Mouse (Mus musculus): ENCODE results near the gene Olfr1024. TPM values are rescaled to one million over a fixed set of nuclear protein-coding genes. Genes with fewer than 3 reads are reported as not detected.

The Olfr1024 gene
- not detected in 2 replicates for polyA plus RNA-seq (2011; ENCODE audit: insufficient read depth, insufficient read length, low read depth, missing spikeins)

GRCm38 (mm10) chr2:85904952-85905351, at the start of gene Olfr1024:
Gene Olfr1024, minus strand, starts transcription at chr2:85905052.
- H3K4me1 ChIP-seq (ENCODE audit: control insufficient read depth, insufficient read depth, low read length) = no peaks in the 10 kb centered on the region
- no peaks in the 10 kb centered on the region for H3K9me3 ChIP-seq (replicated peaks; ENCODE audit: control insufficient read depth, insufficient read depth, low read length, poor library complexity, severe bottlenecking)
- H3K9ac ChIP-seq (ENCODE audit: low read depth, poor library complexity, severe bottlenecking) = no peak within 1 kb of the TSS
- H3K27me3 ChIP-seq (ENCODE audit: control insufficient read depth, insufficient read depth, low read length, poor library complexity, severe bottlenecking) = no peaks in the 10 kb centered on the region
- H3K4me3 ChIP-seq (ENCODE audit: low read depth, low read length) = no peak within 1 kb of the TSS
- TF ChIP-seq EP300 (IDR thresholded peaks at IDR 0.05; ENCODE audit: insufficient read depth, low read depth, low read length) (no peak), CTCF (IDR thresholded peaks at IDR 0.05; ENCODE audit: low read depth, low read length) (no peak), POLR2A (IDR thresholded peaks at IDR 0.05; ENCODE audit: insufficient read depth, low read length) (no peak)
- H3K27ac ChIP-seq (ENCODE audit: insufficient read depth, low read length) = no peak within 1 kb of the TSS
- no peaks in the 10 kb centered on the region for H3K36me3 ChIP-seq (ENCODE audit: control insufficient read depth, insufficient read depth, low read length, poor library complexity, severe bottlenecking)

GRCm38 (mm10) chr2:85950137-85950536, 45.3 kb upstream of the Olfr1024 start, which contains the start of gene Olfr1028:
Gene Olfr1028, plus strand, starts transcription at chr2:85950437.
- Histone ChIP-seq H3K4me1 (ENCODE audit: control insufficient read depth, insufficient read depth, low read length) (no peaks in the 10 kb centered on the region), H3K9ac (ENCODE audit: low read depth, poor library complexity, severe bottlenecking) (no peak within 1 kb of the TSS), H3K4me3 (ENCODE audit: low read depth, low read length) (no peak within 1 kb of the TSS), H3K36me3 (ENCODE audit: control insufficient read depth, insufficient read depth, low read length, poor library complexity, severe bottlenecking) (no peaks in the 10 kb centered on the region), H3K27ac (ENCODE audit: insufficient read depth, low read length) (no peak within 1 kb of the TSS), H3K27me3 (ENCODE audit: control insufficient read depth, insufficient read depth, low read length, poor library complexity, severe bottlenecking) (no peaks in the 10 kb centered on the region), H3K9me3 (replicated peaks; ENCODE audit: control insufficient read depth, insufficient read depth, low read length, poor library complexity, severe bottlenecking) (no peaks in the 10 kb centered on the region)
- no peak for TF ChIP-seq EP300 (IDR thresholded peaks at IDR 0.05; ENCODE audit: insufficient read depth, low read depth, low read length)
- no peak for TF ChIP-seq POLR2A (IDR thresholded peaks at IDR 0.05; ENCODE audit: insufficient read depth, low read length)
- no peak for TF ChIP-seq CTCF (IDR thresholded peaks at IDR 0.05; ENCODE audit: low read depth, low read length)

- Histone ChIP-seq H3K4me3 (ENCODE audit: low read depth, low read length) (no peak within 1 kb of the TSS), H3K9ac (ENCODE audit: low read depth, poor library complexity, severe bottlenecking) (no peak within 1 kb of the TSS), H3K9me3 (replicated peaks; ENCODE audit: control insufficient read depth, insufficient read depth, low read length, poor library complexity, severe bottlenecking) (no peaks in the 10 kb centered on the region), H3K4me1 (ENCODE audit: control insufficient read depth, insufficient read depth, low read length) (no peaks in the 10 kb centered on the region), H3K27me3 (ENCODE audit: control insufficient read depth, insufficient read depth, low read length, poor library complexity, severe bottlenecking) (no peaks in the 10 kb centered on the region), H3K36me3 (ENCODE audit: control insufficient read depth, insufficient read depth, low read length, poor library complexity, severe bottlenecking) (no peaks in the 10 kb centered on the region), H3K27ac (ENCODE audit: insufficient read depth, low read length) (no peak within 1 kb of the TSS)
- TF ChIP-seq CTCF (IDR thresholded peaks at IDR 0.05; ENCODE audit: low read depth, low read length) (no peak), POLR2A (IDR thresholded peaks at IDR 0.05; ENCODE audit: insufficient read depth, low read length) (no peak), EP300 (IDR thresholded peaks at IDR 0.05; ENCODE audit: insufficient read depth, low read depth, low read length) (no peak)
These were observed 16.4 kb upstream of the Olfr1024 start, which contains the start of gene Olfr1026 for GRCm38 (mm10) chr2:85921258-85921657. Gene Olfr1026, plus strand, starts transcription at chr2:85921558.

- H3K36me3 ChIP-seq (ENCODE audit: control insufficient read depth, insufficient read depth, low read length, poor library complexity, severe bottlenecking) = no peaks in the 10 kb centered on the region
- no peak within 1 kb of the TSS for H3K27ac ChIP-seq (ENCODE audit: insufficient read depth, low read length)
- H3K9me3 ChIP-seq (replicated peaks; ENCODE audit: control insufficient read depth, insufficient read depth, low read length, poor library complexity, severe bottlenecking) = no peaks in the 10 kb centered on the region
- no peak within 1 kb of the TSS for H3K9ac ChIP-seq (ENCODE audit: low read depth, poor library complexity, severe bottlenecking)
- H3K4me3 ChIP-seq (ENCODE audit: low read depth, low read length) = no peak within 1 kb of the TSS
- TF ChIP-seq EP300 (IDR thresholded peaks at IDR 0.05; ENCODE audit: insufficient read depth, low read depth, low read length) (no peak), CTCF (IDR thresholded peaks at IDR 0.05; ENCODE audit: low read depth, low read length) (no peak), POLR2A (IDR thresholded peaks at IDR 0.05; ENCODE audit: insufficient read depth, low read length) (no peak)
- no peaks in the 10 kb centered on the region for H3K27me3 ChIP-seq (ENCODE audit: control insufficient read depth, insufficient read depth, low read length, poor library complexity, severe bottlenecking)
- H3K4me1 ChIP-seq (ENCODE audit: control insufficient read depth, insufficient read depth, low read length) = no peaks in the 10 kb centered on the region
These were observed 10.0 kb upstream of the Olfr1024 start, which contains the start of gene Olfr1025-ps1 for GRCm38 (mm10) chr2:85914893-85915292. Gene Olfr1025-ps1, plus strand, starts transcription at chr2:85915193.

GRCm38 (mm10) chr2:85913197-85913596, 8.3 kb upstream of the Olfr1024 start:
- Histone ChIP-seq H3K4me1 (ENCODE audit: control insufficient read depth, insufficient read depth, low read length) (no peaks in the 10 kb centered on the region), H3K36me3 (ENCODE audit: control insufficient read depth, insufficient read depth, low read length, poor library complexity, severe bottlenecking) (no peaks in the 10 kb centered on the region), H3K27ac (ENCODE audit: insufficient read depth, low read length) (no peak overlapping the region), H3K9ac (ENCODE audit: low read depth, poor library complexity, severe bottlenecking) (no peak overlapping the region), H3K9me3 (replicated peaks; ENCODE audit: control insufficient read depth, insufficient read depth, low read length, poor library complexity, severe bottlenecking) (no peaks in the 10 kb centered on the region), H3K27me3 (ENCODE audit: control insufficient read depth, insufficient read depth, low read length, poor library complexity, severe bottlenecking) (no peaks in the 10 kb centered on the region), H3K4me3 (ENCODE audit: low read depth, low read length) (no peak overlapping the region)
- TF ChIP-seq EP300 (IDR thresholded peaks at IDR 0.05; ENCODE audit: insufficient read depth, low read depth, low read length) (no peak), CTCF (IDR thresholded peaks at IDR 0.05; ENCODE audit: low read depth, low read length) (no peak), POLR2A (IDR thresholded peaks at IDR 0.05; ENCODE audit: insufficient read depth, low read length) (no peak)

GRCm38 (mm10) chr2:85885340-85885739, 19.5 kb downstream of the Olfr1024 start, which contains the start of gene Olfr1023:
Gene Olfr1023, plus strand, starts transcription at chr2:85885640.
- H3K9ac ChIP-seq (ENCODE audit: low read depth, poor library complexity, severe bottlenecking) = no peak within 1 kb of the TSS
- H3K27ac ChIP-seq (ENCODE audit: insufficient read depth, low read length) = no peak within 1 kb of the TSS
- H3K9me3 ChIP-seq (replicated peaks; ENCODE audit: control insufficient read depth, insufficient read depth, low read length, poor library complexity, severe bottlenecking) = no peaks in the 10 kb centered on the region
- no peak within 1 kb of the TSS for H3K4me3 ChIP-seq (ENCODE audit: low read depth, low read length)
- no peaks in the 10 kb centered on the region for H3K4me1 ChIP-seq (ENCODE audit: control insufficient read depth, insufficient read depth, low read length)
- H3K36me3 ChIP-seq (ENCODE audit: control insufficient read depth, insufficient read depth, low read length, poor library complexity, severe bottlenecking) = no peaks in the 10 kb centered on the region
- no peaks in the 10 kb centered on the region for H3K27me3 ChIP-seq (ENCODE audit: control insufficient read depth, insufficient read depth, low read length, poor library complexity, severe bottlenecking)
- TF ChIP-seq POLR2A (IDR thresholded peaks at IDR 0.05; ENCODE audit: insufficient read depth, low read length) = no peak
- TF ChIP-seq EP300 (IDR thresholded peaks at IDR 0.05; ENCODE audit: insufficient read depth, low read depth, low read length) = no peak
- no peak for TF ChIP-seq CTCF (IDR thresholded peaks at IDR 0.05; ENCODE audit: low read depth, low read length)

Measured in ES-Bruce4 (cell line).